8 mouse cellular contexts compared by ENCODE assay signal in the genomic region with DNA sequence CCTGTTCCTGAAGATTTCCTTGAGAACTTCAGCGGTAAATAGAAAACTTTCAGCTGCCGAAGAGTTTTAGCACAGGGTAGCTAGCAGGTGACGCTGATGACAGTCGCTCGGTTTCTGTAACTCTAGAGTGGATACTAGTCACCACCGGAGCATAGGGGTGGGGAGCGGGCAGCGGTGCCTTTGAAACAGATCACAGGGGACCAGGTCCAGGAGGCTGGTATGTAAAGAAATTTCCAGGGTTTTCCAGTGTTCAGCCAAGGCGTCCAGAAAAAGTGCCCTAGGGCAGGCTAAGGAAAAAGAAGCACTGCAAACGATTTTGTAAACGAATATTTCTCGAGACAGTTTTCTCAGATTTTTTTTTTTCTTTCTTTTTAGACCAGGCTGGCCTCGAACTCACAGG. TPM values are rescaled to one million over a fixed set of nuclear protein-coding genes. Genes with fewer than 3 reads are reported as not detected.
DNase-seq lines count a peak whose midpoint lies in the region; ATAC-seq and TF ChIP-seq lines count a peak whose summit lies in the region.

Cnot11 (plus strand) TSS at position 162 of the 400 bp plus-strand sequence.

- ATAC-seq in erythroblast, adult 5-6 weeks (replicated peaks; ENCODE audit: low FRiP score, poor library complexity, severe bottlenecking), result no peak
- no peak for ATAC-seq in forebrain, embryonic 15.5 days (replicated peaks)
- ATAC-seq in liver, embryonic 11.5 days (replicated peaks; ENCODE audit: low FRiP score), result no peak
- ATAC-seq in stomach, embryonic 15.5 days (ENCODE audit: insufficient read depth, low FRiP score, low read depth), result no peak

- 31% methylated on average over 13 of the region's 13 CpGs for WGBS in forebrain, embryonic 15.5 days
- WGBS in hindbrain, embryonic 10.5 days, result 40% methylated on average over 13 of the region's 13 CpGs
- WGBS in liver, embryonic 11.5 days, result 35% methylated on average over 13 of the region's 13 CpGs
- WGBS in stomach, embryonic 15.5 days, result 34% methylated on average over 13 of the region's 13 CpGs

- H3K27ac ChIP-seq in ES-E14 (ENCODE audit: insufficient read depth, low read depth, low read length, poor library complexity, severe bottlenecking), result peak within 1 kb of the TSS; percentile 45
- H3K27ac ChIP-seq in forebrain, embryonic 15.5 days (replicated peaks), result peak within 1 kb of the TSS; percentile 92
- peak within 1 kb of the TSS; percentile 94 for H3K27ac ChIP-seq in hindbrain, embryonic 10.5 days
- peak within 1 kb of the TSS; percentile 79 for H3K27ac ChIP-seq in liver, embryonic 11.5 days (ENCODE audit: low read depth, low read length)
- H3K27ac ChIP-seq in stomach, embryonic 15.5 days, result peak within 1 kb of the TSS; percentile 85

- peak within 1 kb of the TSS; percentile 87 for H3K4me2 ChIP-seq in forebrain, embryonic 15.5 days (replicated peaks)
- peak within 1 kb of the TSS; percentile 88 for H3K4me2 ChIP-seq in liver, embryonic 11.5 days
- peak within 1 kb of the TSS; percentile 81 for H3K4me2 ChIP-seq in stomach, embryonic 15.5 days

- H3K9me3 ChIP-seq in erythroblast, embryonic 14.5 days (ENCODE audit: control insufficient read depth, low read length), result no peaks in the 10 kb centered on the region; the same call in 1 of the 2 replicates
- H3K9me3 ChIP-seq in ES-E14 (ENCODE audit: control insufficient read depth, insufficient read depth, low read depth, low read length), result no peaks in the 10 kb centered on the region
- H3K9me3 ChIP-seq in forebrain, embryonic 15.5 days, result no peaks in the 10 kb centered on the region
- H3K9me3 ChIP-seq in hindbrain, embryonic 10.5 days, result peaks cover 2% of the 10 kb centered on the region; the same call in 1 of the 2 replicates
- H3K9me3 ChIP-seq in liver, embryonic 11.5 days (ENCODE audit: control insufficient read depth, low read length), result no peaks in the 10 kb centered on the region
- H3K9me3 ChIP-seq in stomach, embryonic 15.5 days, result no peaks in the 10 kb centered on the region

- H3K4me1 ChIP-seq in erythroblast, embryonic 14.5 days (ENCODE audit: control insufficient read depth), result peaks cover 33% of the 10 kb centered on the region
- H3K4me1 ChIP-seq in ES-E14 (ENCODE audit: control insufficient read depth in 2 of 2, insufficient read depth in 2 of 2, low read length in 2 of 2, poor library complexity in 1 of 2), result peaks cover 4 to 16% of the 10 kb centered on the region in 2 experiments; a peak in 3 of 4 replicates
- H3K4me1 ChIP-seq in forebrain, embryonic 15.5 days, result peaks cover 22% of the 10 kb centered on the region
- peaks cover 32% of the 10 kb centered on the region for H3K4me1 ChIP-seq in hindbrain, embryonic 10.5 days (replicated peaks)
- peaks cover 6% of the 10 kb centered on the region; the same call in 1 of the 2 replicates for H3K4me1 ChIP-seq in liver, embryonic 11.5 days (replicated peaks; ENCODE audit: control insufficient read depth, insufficient read depth, low read length)
- peaks cover 10% of the 10 kb centered on the region; the same call in 1 of the 2 replicates for H3K4me1 ChIP-seq in stomach, embryonic 15.5 days

- in situ Hi-C loops in ES-E14 (cut with MboI; ENCODE audit: low sequenced_read_pairs in 2 of 2, unreplicated experiment in 2 of 2), result no loop called here

- peaks cover 26% of the 10 kb centered on the region for H3K36me3 ChIP-seq in erythroblast, embryonic 14.5 days (ENCODE audit: control insufficient read depth)
- H3K36me3 ChIP-seq in ES-E14 (ENCODE audit: control insufficient read depth, insufficient read depth, low read length, poor library complexity, severe bottlenecking), result peaks cover 11% of the 10 kb centered on the region
- peaks cover 18% of the 10 kb centered on the region for H3K36me3 ChIP-seq in forebrain, embryonic 15.5 days
- H3K36me3 ChIP-seq in hindbrain, embryonic 10.5 days, result peaks cover 24% of the 10 kb centered on the region
- H3K36me3 ChIP-seq in liver, embryonic 11.5 days (ENCODE audit: control insufficient read depth, insufficient read depth, low read length), result peaks cover 18% of the 10 kb centered on the region
- peaks cover 18% of the 10 kb centered on the region for H3K36me3 ChIP-seq in stomach, embryonic 15.5 days

- DNase-seq in ES-E14 (ENCODE audit: low read depth, low spot score), result no peak
- no peak for DNase-seq in hindbrain, embryonic 10.5 days (ENCODE audit: low spot score)
- DNase-seq in liver, embryonic 11.5 days (ENCODE audit: low spot score), result no peak
- no peak for DNase-seq in urinary bladder, postnatal 25 days (ENCODE audit: low spot score)

- peak within 1 kb of the TSS; percentile 95 for H3K9ac ChIP-seq in ES-E14 (ENCODE audit: insufficient read depth, low read depth, low read length, poor library complexity, severe bottlenecking)
- peak within 1 kb of the TSS; percentile 98 for H3K9ac ChIP-seq in forebrain, embryonic 15.5 days (replicated peaks)
- H3K9ac ChIP-seq in liver, embryonic 11.5 days (ENCODE audit: low read depth, low read length), result peak within 1 kb of the TSS; percentile 87
- peak within 1 kb of the TSS; percentile 90 for H3K9ac ChIP-seq in stomach, embryonic 15.5 days

- H3K27me3 ChIP-seq in erythroblast, embryonic 14.5 days (ENCODE audit: control insufficient read depth), result no peaks in the 10 kb centered on the region; the same call in 1 of the 2 replicates
- H3K27me3 ChIP-seq in forebrain, embryonic 15.5 days, result no peaks in the 10 kb centered on the region
- H3K27me3 ChIP-seq in hindbrain, embryonic 10.5 days (ENCODE audit: insufficient read depth, poor library complexity, severe bottlenecking), result no peaks in the 10 kb centered on the region
- H3K27me3 ChIP-seq in liver, embryonic 11.5 days (replicated peaks; ENCODE audit: control insufficient read depth, insufficient read depth, low read length), result no peaks in the 10 kb centered on the region
- no peaks in the 10 kb centered on the region for H3K27me3 ChIP-seq in stomach, embryonic 15.5 days (replicated peaks)

- peak within 1 kb of the TSS; percentile 79 for H3K4me3 ChIP-seq in erythroblast, embryonic 14.5 days (replicated peaks)
- H3K4me3 ChIP-seq in ES-E14 (ENCODE audit: insufficient read depth in 1 of 2, low read depth in 1 of 2, low read length in 2 of 2, poor library complexity in 1 of 2, severe bottlenecking in 1 of 2), result peak within 1 kb of the TSS; percentile 97 to 99
- peak within 1 kb of the TSS; percentile 97 for H3K4me3 ChIP-seq in forebrain, embryonic 15.5 days
- peak within 1 kb of the TSS; percentile 87 for H3K4me3 ChIP-seq in hindbrain, embryonic 10.5 days
- H3K4me3 ChIP-seq in liver, embryonic 11.5 days (ENCODE audit: low read depth, low read length), result peak within 1 kb of the TSS; percentile 94
- H3K4me3 ChIP-seq in stomach, embryonic 15.5 days (replicated peaks), result peak within 1 kb of the TSS; percentile 69

TF ChIP-seq in ES-E14, 5 proteins besides CTCF, POLR2A, EP300 and RAD21:
- TF ChIP-seq CHD2 (IDR thresholded peaks at IDR 0.05; ENCODE audit: low read depth, low read length) (no peak), HCFC1 (IDR thresholded peaks at IDR 0.05; ENCODE audit: borderline replicate concordance, insufficient read depth, low read length) (no peak), ZNF384 (IDR thresholded peaks at IDR 0.05; ENCODE audit: low read depth, low read length) (no peak)

RNA-seq across cellular contexts. Expression of gene Cnot11, which starts in this region (rescaled TPM):
- 3.5 and 3.7 TPM in 2 replicates for polyA plus RNA-seq in erythroblast, embryonic 14.5 days (2012)
- 4.0 and 7.9 TPM in 2 replicates for total RNA-seq in erythroblast, adult 5-6 weeks (2015; ENCODE audit: low replicate concordance)
- total RNA-seq in erythroblast, adult 5-6 weeks (2017; ENCODE audit: low replicate concordance), result 4.1 and 9.5 TPM in 2 replicates
- 17.8 and 21.7 TPM in 2 replicates for total RNA-seq in ES-E14 (2012; rRNA removed)
- polyA plus RNA-seq in forebrain, embryonic 15.5 days (2015; fragmentation: Nextera tagmentation; extraction: Ambion mirVana), result 18.8 and 19.4 TPM in 2 replicates
- 26.2 and 26.9 TPM in 2 replicates for polyA plus RNA-seq in hindbrain, embryonic 10.5 days (2016; fragmentation: Nextera tagmentation; extraction: Ambion mirVana)
- 24.3 and 26.3 TPM in 2 replicates for polyA plus RNA-seq in liver, embryonic 11.5 days (2014; fragmentation: Nextera tagmentation; extraction: Ambion mirVana)
- 20.3 and 22.3 TPM in 2 replicates for polyA plus RNA-seq in stomach, embryonic 15.5 days (2015; fragmentation: Nextera tagmentation; extraction: Ambion mirVana)
